Mouse (Mus musculus): ENCODE measurements around the gene Tlk1. TPM values are rescaled to one million over a fixed set of nuclear protein-coding genes. Genes with fewer than 3 reads are reported as not detected.

Gene Tlk1
- total RNA-seq, 2 experiments from 2014 or later = 77.1 to 85.2 TPM

GRCm38 (mm10) chr2:70800396-70800795, 25.1 kb downstream of the Tlk1 start:
- no peak for DNase-seq (ENCODE audit: low spot score in 2 of 2)

GRCm38 (mm10) chr2:70793276-70793675, 32.3 kb downstream of the Tlk1 start:
- no peak for DNase-seq (ENCODE audit: low spot score in 2 of 2)

- DNase-seq (ENCODE audit: low spot score in 2 of 2) = no peak
Observed at GRCm38 (mm10) chr2:70790246-70790645, 35.3 kb downstream of the Tlk1 start.

GRCm38 (mm10) chr2:70789331-70789730, 36.2 kb downstream of the Tlk1 start:
- DNase-seq (ENCODE audit: low spot score in 2 of 2) = no peak

GRCm38 (mm10) chr2:70784447-70784846, 41.1 kb downstream of the Tlk1 start:
- no peak for DNase-seq (ENCODE audit: low spot score in 2 of 2)

GRCm38 (mm10) chr2:70783504-70783903, 42.0 kb downstream of the Tlk1 start:
- DNase-seq (ENCODE audit: low spot score in 2 of 2) = no peak

GRCm38 (mm10) chr2:70779634-70780033, 45.9 kb downstream of the Tlk1 start:
- no peak for DNase-seq (ENCODE audit: low spot score in 2 of 2)

GRCm38 (mm10) chr2:70776744-70777143, 48.8 kb downstream of the Tlk1 start:
- no peak for DNase-seq (ENCODE audit: low spot score in 2 of 2)

- DNase-seq (ENCODE audit: low spot score in 2 of 2) = no peak
Observed at GRCm38 (mm10) chr2:70764734-70765133, 60.8 kb downstream of the Tlk1 start.

- DNase-seq (ENCODE audit: low spot score in 2 of 2) = no peak
Observed at GRCm38 (mm10) chr2:70762741-70763140, 62.8 kb downstream of the Tlk1 start.

GRCm38 (mm10) chr2:70752149-70752548, 73.4 kb downstream of the Tlk1 start:
- no peak for DNase-seq (ENCODE audit: low spot score in 2 of 2)

GRCm38 (mm10) chr2:70751655-70752054, 73.9 kb downstream of the Tlk1 start:
- no peak for DNase-seq (ENCODE audit: low spot score in 2 of 2)

- no peak for DNase-seq (ENCODE audit: low spot score in 2 of 2)
Observed at GRCm38 (mm10) chr2:70742588-70742987, 82.9 kb downstream of the Tlk1 start.

- DNase-seq (ENCODE audit: low spot score in 2 of 2) = no peak
Observed at GRCm38 (mm10) chr2:70741901-70742300, 83.6 kb downstream of the Tlk1 start.

GRCm38 (mm10) chr2:70736008-70736407, 89.5 kb downstream of the Tlk1 start:
- DNase-seq (ENCODE audit: low spot score in 2 of 2) = no peak

GRCm38 (mm10) chr2:70735534-70735933, 90.0 kb downstream of the Tlk1 start:
- no peak for DNase-seq (ENCODE audit: low spot score in 2 of 2)

GRCm38 (mm10) chr2:70727089-70727488, 98.4 kb downstream of the Tlk1 start:
- no peak for DNase-seq (ENCODE audit: low spot score in 2 of 2)

- no peak for DNase-seq (ENCODE audit: low spot score in 2 of 2)
Observed at GRCm38 (mm10) chr2:70723610-70724243, 101.8 kb downstream of the Tlk1 start.

GRCm38 (mm10) chr2:70710878-70711277, 114.7 kb downstream of the Tlk1 start:
- DNase-seq (ENCODE audit: low spot score in 2 of 2) = no peak

GRCm38 (mm10) chr2:70710236-70710635, 115.3 kb downstream of the Tlk1 start:
- no peak for DNase-seq (ENCODE audit: low spot score in 2 of 2)

GRCm38 (mm10) chr2:70708986-70709730, 116.4 kb downstream of the Tlk1 start:
- DNase-seq (ENCODE audit: low spot score in 2 of 2) = no peak

GRCm38 (mm10) chr2:70702403-70702802, 123.1 kb downstream of the Tlk1 start:
- no peak for DNase-seq (ENCODE audit: low spot score in 2 of 2)

GRCm38 (mm10) chr2:70701571-70701970, 124.0 kb downstream of the Tlk1 start:
- DNase-seq (ENCODE audit: low spot score in 2 of 2) = no peak
